15 mouse cellular contexts compared by ENCODE assay signal in the genomic region with DNA sequence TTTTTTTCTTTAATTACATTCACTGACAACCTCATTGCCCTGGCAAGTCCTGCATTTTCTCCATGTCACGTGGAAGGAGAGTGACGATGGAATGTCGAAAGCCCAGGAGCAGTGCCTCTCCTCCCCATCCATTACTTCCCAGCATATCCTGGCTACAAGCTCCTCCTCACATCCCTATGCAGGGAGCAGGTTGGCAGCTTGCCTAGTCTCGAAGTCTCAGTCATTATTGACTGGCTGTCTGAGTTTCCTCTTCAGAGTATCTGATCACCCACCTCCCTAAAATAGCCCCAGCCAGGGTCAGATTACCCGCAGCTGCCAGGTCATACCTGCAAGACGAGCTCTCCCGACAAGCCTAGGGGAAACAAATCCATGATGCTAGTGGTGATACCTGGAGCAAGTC.
DNase-seq lines count a peak whose midpoint lies in the region; ATAC-seq lines count a peak whose summit lies in the region.
"Had no signal": no experiment of that assay in that cellular context is flagged by ENCODE, and none has a peak within 500 bp of the region (broad histone marks: within the 10 kb centered on the region; RNA-seq: fewer than 3 reads in every experiment).

No protein-coding gene starts in this region.

- ATAC-seq in embryonic facial prominence, embryonic 14.5 days (ENCODE audit: low read depth): peak; percentile 69
- peak; percentile 55; the same call in 1 of the 2 replicates for ATAC-seq in lung, embryonic 15.5 days (ENCODE audit: borderline replicate concordance, extremely low read depth, low FRiP score, low TSS enrichment)
- 0 out of 2 replicates have a peak, but pooled peaks have one; percentile 33 for ATAC-seq in heart, embryonic 16.5 days (replicated peaks; ENCODE audit: extremely low read depth, insufficient read depth, low FRiP score)
- no peak for ATAC-seq in neural tube, embryonic 15.5 days (ENCODE audit: low FRiP score)
- ATAC-seq: midbrain, embryonic 16.5 days had no signal

- H3K9ac ChIP-seq in embryonic facial prominence, embryonic 14.5 days (ENCODE audit: low read depth, low read length): no peak overlapping the region
- H3K9ac ChIP-seq in lung, embryonic 15.5 days: no peak overlapping the region
- no peak overlapping the region for H3K9ac ChIP-seq in heart, embryonic 16.5 days (ENCODE audit: low read length)
- H3K9ac ChIP-seq in neural tube, embryonic 15.5 days (replicated peaks): no peak overlapping the region
- H3K9ac ChIP-seq: forebrain, embryonic 12.5 days; hindbrain, embryonic 12.5 days; liver, embryonic 15.5 days had no signal

- no peak overlapping the region for H3K4me2 ChIP-seq in embryonic facial prominence, embryonic 14.5 days (ENCODE audit: low read depth, low read length)
- H3K4me2 ChIP-seq in lung, embryonic 15.5 days: no peak overlapping the region
- no peak overlapping the region for H3K4me2 ChIP-seq in heart, embryonic 16.5 days (ENCODE audit: low read depth, low read length)
- no peak overlapping the region for H3K4me2 ChIP-seq in neural tube, embryonic 15.5 days
- H3K4me2 ChIP-seq: forebrain, embryonic 12.5 days; hindbrain, embryonic 12.5 days; liver, embryonic 15.5 days had no signal

- no peaks in the 10 kb centered on the region for H3K36me3 ChIP-seq in embryonic facial prominence, embryonic 14.5 days (ENCODE audit: control insufficient read depth, insufficient read depth, low read length)
- H3K36me3 ChIP-seq in embryonic facial prominence, embryonic 10.5 days (replicated peaks): no peaks in the 10 kb centered on the region
- H3K36me3 ChIP-seq in lung, embryonic 15.5 days: no peaks in the 10 kb centered on the region
- H3K36me3 ChIP-seq in heart, embryonic 16.5 days (ENCODE audit: control insufficient read depth, insufficient read depth): no peaks in the 10 kb centered on the region
- H3K36me3 ChIP-seq in neural tube, embryonic 15.5 days: no peaks in the 10 kb centered on the region
- H3K36me3 ChIP-seq: forebrain, embryonic 12.5 days; G1E; hindbrain, embryonic 12.5 days; liver, embryonic 15.5 days had no signal

- no peaks in the 10 kb centered on the region for H3K9me3 ChIP-seq in embryonic facial prominence, embryonic 14.5 days (ENCODE audit: control insufficient read depth, low read length)
- H3K9me3 ChIP-seq in embryonic facial prominence, embryonic 10.5 days: no peaks in the 10 kb centered on the region
- no peaks in the 10 kb centered on the region for H3K9me3 ChIP-seq in lung, embryonic 15.5 days
- no peaks in the 10 kb centered on the region for H3K9me3 ChIP-seq in heart, embryonic 16.5 days (replicated peaks; ENCODE audit: control insufficient read depth, low read length)
- no peaks in the 10 kb centered on the region for H3K9me3 ChIP-seq in neural tube, embryonic 15.5 days (replicated peaks)
- H3K9me3 ChIP-seq: forebrain, embryonic 12.5 days; G1E; hindbrain, embryonic 12.5 days; liver, embryonic 15.5 days had no signal

- peak; percentile 72 for DNase-seq in embryonic facial prominence, embryonic 14.5 days (ENCODE audit: low spot score)
- no peak for DNase-seq in embryonic facial prominence, embryonic 10.5 days (ENCODE audit: low spot score)
- no peak for DNase-seq in lung, postnatal 25 days (ENCODE audit: low spot score)
- peak; percentile 69 for DNase-seq in skeletal muscle tissue, adult 2 months (ENCODE audit: low read depth, low spot score)
- no peak for DNase-seq in yolk sac, embryonic 10.5 days (ENCODE audit: low spot score)
- DNase-seq: adrenal gland, adult 2 months; cerebellum, adult 11-12 months had no signal

- no peaks in the 10 kb centered on the region for H3K27me3 ChIP-seq in embryonic facial prominence, embryonic 14.5 days (replicated peaks; ENCODE audit: control insufficient read depth, insufficient read depth, low read length)
- H3K27me3 ChIP-seq in embryonic facial prominence, embryonic 10.5 days (replicated peaks; ENCODE audit: low read depth, poor library complexity, severe bottlenecking): no peaks in the 10 kb centered on the region
- no peaks in the 10 kb centered on the region for H3K27me3 ChIP-seq in lung, embryonic 15.5 days
- H3K27me3 ChIP-seq in heart, embryonic 16.5 days (ENCODE audit: control insufficient read depth, insufficient read depth, low read length): no peaks in the 10 kb centered on the region
- H3K27me3 ChIP-seq in neural tube, embryonic 15.5 days (replicated peaks): no peaks in the 10 kb centered on the region
- H3K27me3 ChIP-seq: forebrain, embryonic 12.5 days; hindbrain, embryonic 12.5 days; liver, embryonic 15.5 days had no signal

- 39% methylated on average over 7 of the region's 7 CpGs for WGBS in embryonic facial prominence, embryonic 14.5 days
- WGBS in embryonic facial prominence, embryonic 10.5 days: 74% methylated on average over 7 of the region's 7 CpGs
- WGBS in lung, embryonic 15.5 days: 15% methylated on average over 7 of the region's 7 CpGs
- 18% methylated on average over 7 of the region's 7 CpGs for WGBS in heart, embryonic 16.5 days
- 69% methylated on average over 7 of the region's 7 CpGs for WGBS in neural tube, embryonic 15.5 days

- no peak overlapping the region for H3K4me3 ChIP-seq in embryonic facial prominence, embryonic 14.5 days (ENCODE audit: low read depth, low read length)
- no peak overlapping the region for H3K4me3 ChIP-seq in embryonic facial prominence, embryonic 10.5 days
- H3K4me3 ChIP-seq in lung, embryonic 15.5 days: no peak overlapping the region
- H3K4me3 ChIP-seq in heart, embryonic 16.5 days (ENCODE audit: low read length): no peak overlapping the region
- no peak overlapping the region for H3K4me3 ChIP-seq in neural tube, embryonic 15.5 days (replicated peaks)
- H3K4me3 ChIP-seq: forebrain, embryonic 12.5 days; hindbrain, embryonic 12.5 days; liver, embryonic 15.5 days had no signal

- H3K4me1 ChIP-seq in embryonic facial prominence, embryonic 14.5 days (ENCODE audit: control insufficient read depth, insufficient read depth, low read length): peaks cover 5% of the 10 kb centered on the region; the same call in 1 of the 2 replicates
- peaks cover 17% of the 10 kb centered on the region for H3K4me1 ChIP-seq in embryonic facial prominence, embryonic 10.5 days
- H3K4me1 ChIP-seq in lung, embryonic 15.5 days: 0 out of 2 replicates have a peak, but pooled peaks cover 3% of the 10 kb centered on the region
- peaks cover 11% of the 10 kb centered on the region for H3K4me1 ChIP-seq in heart, embryonic 16.5 days (ENCODE audit: control insufficient read depth, insufficient read depth, low read length)
- H3K4me1 ChIP-seq in neural tube, embryonic 15.5 days: no peaks in the 10 kb centered on the region
- H3K4me1 ChIP-seq: liver, embryonic 15.5 days had no signal

- peak overlapping the region; percentile 39; the same call in 1 of the 2 replicates for H3K27ac ChIP-seq in embryonic facial prominence, embryonic 14.5 days (replicated peaks; ENCODE audit: low read depth, low read length)
- H3K27ac ChIP-seq in embryonic facial prominence, embryonic 10.5 days (replicated peaks): no peak overlapping the region
- peak overlapping the region; percentile 64 for H3K27ac ChIP-seq in lung, embryonic 15.5 days
- H3K27ac ChIP-seq in heart, embryonic 16.5 days (ENCODE audit: low read length): peak overlapping the region; percentile 29
- no peak overlapping the region for H3K27ac ChIP-seq in neural tube, embryonic 15.5 days (replicated peaks)
- H3K27ac ChIP-seq: hindbrain, embryonic 12.5 days; liver, embryonic 15.5 days had no signal

Comparison
In these comparisons a context has a peak if more than half of its experiments do, and no peak if none do; other contexts are left out.
1. DNase-seq: peak in embryonic facial prominence, embryonic 14.5 days (single experiment) and skeletal muscle tissue, adult 2 months (single experiment); none in embryonic facial prominence, embryonic 10.5 days (single experiment), lung, postnatal 25 days (single experiment) and yolk sac, embryonic 10.5 days (single experiment).
2. H3K27ac ChIP-seq: peak in embryonic facial prominence, embryonic 14.5 days (single experiment), lung, embryonic 15.5 days (single experiment) and heart, embryonic 16.5 days (single experiment); none in embryonic facial prominence, embryonic 10.5 days (single experiment) and neural tube, embryonic 15.5 days (single experiment).